Mouse (Mus musculus) C2C12 (cell line): Measurements from ENCODE around the gene Wdr86. TPM values are rescaled to one million over a fixed set of nuclear protein-coding genes. Genes with fewer than 3 reads are reported as not detected.

ENCODE experiments used
- H3K27me3 ChIP-seq: one replicate; pipeline ENCODE4 v1.6.1; 2011; ENCODE audit not compliant: control insufficient read depth, insufficient read depth, insufficient read length
- H3K36me3 ChIP-seq: one replicate; pipeline ENCODE4 v1.6.1; 2011; ENCODE audit not compliant: control insufficient read depth, insufficient read depth
- H3K4me3 ChIP-seq: one replicate; pipeline ENCODE4 v1.5.1; 2011; ENCODE audit warnings: mild to moderate bottlenecking, control low read depth; ENCODE audit not compliant: poor library complexity, insufficient read depth, severe bottlenecking
- H3K79me2 ChIP-seq: one replicate; pipeline ENCODE4 v1.6.1; 2011; ENCODE audit not compliant: control insufficient read depth, insufficient read depth
- H3K79me3 ChIP-seq: one replicate; pipeline ENCODE4 v1.6.1; 2011; ENCODE audit warnings: low read depth, control low read depth
- H3ac ChIP-seq: one replicate; pipeline ENCODE3; 2011; ENCODE audit warnings: low read depth; ENCODE audit not compliant: control insufficient read depth, insufficient read length
- CEBPB ChIP-seq: IDR thresholded peaks from one replicate; pipeline ENCODE4 v1.6.1; 2011; ENCODE audit warnings: low read depth, mild to moderate bottlenecking, control low read depth, moderate library complexity
- CTCF ChIP-seq: IDR thresholded peaks from one replicate; pipeline ENCODE4 v1.5.1; 2011; ENCODE audit not compliant: control insufficient read depth, insufficient read depth, insufficient read length
- FOSL1 ChIP-seq: IDR thresholded peaks from one replicate; pipeline ENCODE4 v1.8.0; 2011; ENCODE audit warnings: mild to moderate bottlenecking, low read length; ENCODE audit not compliant: poor library complexity, insufficient read depth, severe bottlenecking
- MAX ChIP-seq: IDR thresholded peaks from one replicate; pipeline ENCODE4 v1.6.1; 2011; ENCODE audit warnings: mild to moderate bottlenecking, control low read depth
- MYOD1 ChIP-seq: IDR thresholded peaks from one replicate; pipeline ENCODE4 v1.6.1; 2011; ENCODE audit warnings: low read depth; ENCODE audit not compliant: control insufficient read depth, insufficient read length
- MYOG ChIP-seq: IDR thresholded peaks from one replicate; pipeline ENCODE4 v1.6.1; 2011; ENCODE audit not compliant: control insufficient read depth, insufficient read length; ENCODE audit errors: extremely low read depth
- USF1 ChIP-seq: IDR thresholded peaks from one replicate; pipeline ENCODE4 v1.6.1; 2011; ENCODE audit warnings: low read depth, mild to moderate bottlenecking, control low read depth, moderate library complexity
- polyA plus RNA-seq: library from polyadenylated mRNA; unstranded; fragments of >200 nt; fragmentation: generic; extraction: Trizol; gene quantifications from one replicate; pipeline ENCODE4 v1.2.1, GENCODE M21; 2012; ENCODE audit warnings: missing spikeins

The Wdr86 gene
- polyA plus RNA-seq, 1 experiment: not detected

DNA sequence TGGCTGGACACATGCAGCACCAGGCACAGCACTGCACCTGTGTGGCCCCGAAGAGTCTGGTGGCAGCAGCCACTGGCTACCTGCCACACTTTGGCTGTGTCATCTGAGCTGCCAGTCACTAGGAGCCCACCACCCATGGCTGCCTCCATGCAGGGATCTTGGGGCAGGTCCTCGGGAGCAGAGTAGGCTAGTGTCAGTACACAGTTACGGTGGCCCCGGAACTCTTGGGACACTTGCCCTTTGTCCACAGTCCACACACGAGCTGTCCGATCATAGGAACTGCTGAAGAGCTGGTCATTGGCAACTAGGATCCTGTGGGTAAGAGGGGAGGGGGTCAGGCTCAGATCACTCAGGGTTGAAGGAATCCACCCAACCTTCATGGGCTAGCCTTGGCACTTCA lies 12.5 kb downstream of the Wdr86 start:
- H3ac ChIP-seq: no peak overlapping the region
- TF ChIP-seq FOSL1: no peak
- no peak for TF ChIP-seq CEBPB
- TF ChIP-seq MAX: no peak
- TF ChIP-seq CTCF: no peak
- no peak for TF ChIP-seq USF1
- TF ChIP-seq MYOD1: no peak
- no peaks in the 10 kb centered on the region for H3K79me3 ChIP-seq
- H3K4me3 ChIP-seq: no peak overlapping the region
- peaks cover 27% of the 10 kb centered on the region for H3K27me3 ChIP-seq
- H3K36me3 ChIP-seq: no peaks in the 10 kb centered on the region
- no peaks in the 10 kb centered on the region for H3K79me2 ChIP-seq

- no peaks in the 10 kb centered on the region for H3K79me2 ChIP-seq
- H3K79me3 ChIP-seq: no peaks in the 10 kb centered on the region
- H3K27me3 ChIP-seq: peaks cover 13% of the 10 kb centered on the region
- H3K36me3 ChIP-seq: peaks cover 13% of the 10 kb centered on the region
- TF ChIP-seq CTCF (no peak), USF1 (no peak), MYOD1 (no peak), MAX (no peak), MYOG (no peak), CEBPB (no peak), FOSL1 (no peak)
- no peak overlapping the region for H3K4me3 ChIP-seq
- H3ac ChIP-seq: no peak overlapping the region
These were observed 16.5 kb downstream of the Wdr86 start for GRCm38 (mm10) chr5:24713987-24714386.

DNA sequence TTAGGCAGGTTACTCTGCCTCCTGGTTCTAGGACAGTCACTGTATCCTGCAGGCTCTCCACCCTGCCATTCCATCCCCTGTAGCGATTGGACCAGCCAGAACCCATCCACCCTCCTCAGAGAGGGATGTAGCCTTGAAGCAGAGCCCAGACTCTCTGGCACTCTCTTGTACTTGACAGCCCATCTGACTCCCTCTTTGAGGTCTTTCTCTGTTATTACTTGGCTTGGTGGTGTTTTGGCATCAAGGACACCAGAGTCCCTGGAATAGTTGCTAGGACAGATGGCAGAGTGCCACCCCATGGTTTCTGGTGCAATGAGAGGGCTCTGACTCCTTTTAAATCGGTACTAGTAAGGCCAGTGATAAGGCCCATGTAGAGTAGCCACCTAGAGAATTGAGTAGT lies 17.3 kb downstream of the Wdr86 start:
- H3K27me3 ChIP-seq: peaks cover 9% of the 10 kb centered on the region
- TF ChIP-seq CTCF (no peak), MYOG (no peak), USF1 (no peak), FOSL1 (no peak), CEBPB (no peak), MAX (no peak), MYOD1 (no peak)
- no peaks in the 10 kb centered on the region for H3K79me3 ChIP-seq
- no peak overlapping the region for H3ac ChIP-seq
- peaks cover 19% of the 10 kb centered on the region for H3K36me3 ChIP-seq
- H3K79me2 ChIP-seq: no peaks in the 10 kb centered on the region
- H3K4me3 ChIP-seq: no peak overlapping the region

- no peak for TF ChIP-seq MAX
- TF ChIP-seq FOSL1: no peak
- TF ChIP-seq USF1: no peak
- no peak for TF ChIP-seq MYOG
- TF ChIP-seq CTCF: no peak
- no peak overlapping the region for H3K4me3 ChIP-seq
- peaks cover 3% of the 10 kb centered on the region for H3K27me3 ChIP-seq
- H3ac ChIP-seq: no peak overlapping the region
- no peaks in the 10 kb centered on the region for H3K79me3 ChIP-seq
- H3K36me3 ChIP-seq: peaks cover 26% of the 10 kb centered on the region
- H3K79me2 ChIP-seq: no peaks in the 10 kb centered on the region
These were observed 18.9 kb downstream of the Wdr86 start for GRCm38 (mm10) chr5:24711615-24712014.

GRCm38 (mm10) chr5:24709962-24710361 lies 20.6 kb downstream of the Wdr86 start:
- no peaks in the 10 kb centered on the region for H3K27me3 ChIP-seq
- no peaks in the 10 kb centered on the region for H3K79me2 ChIP-seq
- no peak overlapping the region for H3K4me3 ChIP-seq
- H3K36me3 ChIP-seq: peaks cover 41% of the 10 kb centered on the region
- H3K79me3 ChIP-seq: no peaks in the 10 kb centered on the region
- H3ac ChIP-seq: no peak overlapping the region
- TF ChIP-seq USF1 (no peak), MYOG (no peak), CEBPB (no peak), FOSL1 (no peak), CTCF (no peak)

DNA sequence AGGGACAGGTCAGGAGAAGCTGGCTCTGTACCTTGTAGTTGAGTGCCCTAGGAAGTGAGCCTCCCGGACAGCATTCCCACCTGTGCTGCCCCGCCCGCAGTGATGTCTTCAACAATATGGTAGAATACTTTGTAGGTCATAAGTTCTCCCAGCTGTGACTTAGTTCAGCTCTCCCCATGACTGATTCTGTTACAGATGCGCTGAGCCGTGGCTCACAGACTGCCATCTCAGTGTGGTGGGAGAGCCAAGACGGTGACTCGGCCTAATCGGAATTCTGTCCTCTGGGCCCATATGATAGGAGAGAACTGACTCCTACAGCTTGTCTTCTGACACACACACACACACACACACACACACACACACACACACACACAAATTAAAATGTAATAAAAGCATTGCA lies 25.9 kb downstream of the Wdr86 start:
- H3K36me3 ChIP-seq: peaks cover 67% of the 10 kb centered on the region
- no peaks in the 10 kb centered on the region for H3K79me2 ChIP-seq
- no peak overlapping the region for H3K4me3 ChIP-seq
- H3K27me3 ChIP-seq: no peaks in the 10 kb centered on the region
- no peak for TF ChIP-seq MYOG
- TF ChIP-seq MYOD1: no peak
- no peak for TF ChIP-seq USF1
- no peak for TF ChIP-seq MAX
- no peak for TF ChIP-seq CTCF
- TF ChIP-seq CEBPB: no peak
- no peak for TF ChIP-seq FOSL1
- no peak overlapping the region for H3ac ChIP-seq
- no peaks in the 10 kb centered on the region for H3K79me3 ChIP-seq

DNA sequence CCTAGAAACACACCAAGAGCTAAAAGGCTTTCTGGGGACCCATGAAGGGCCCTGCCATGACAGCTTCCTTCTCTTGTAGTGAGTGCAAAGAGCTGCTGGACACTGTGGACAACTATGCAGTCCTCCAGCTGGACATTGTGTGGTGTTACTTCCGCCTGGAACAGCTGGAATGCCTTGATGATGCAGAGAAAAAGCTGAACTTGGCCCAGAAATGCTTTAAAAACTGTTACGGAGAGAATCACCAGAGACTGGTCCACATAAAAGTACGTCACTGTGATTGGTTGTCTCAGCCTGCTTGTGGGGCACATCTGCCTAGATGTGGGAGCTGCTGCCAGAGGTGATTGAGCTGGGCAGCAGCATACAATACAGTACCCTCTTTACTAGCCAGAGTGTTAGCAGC lies 29.3 kb downstream of the Wdr86 start:
- TF ChIP-seq MYOG (no peak), MAX (no peak), CTCF (no peak), MYOD1 (no peak), CEBPB (no peak), FOSL1 (no peak), USF1 (no peak)
- no peaks in the 10 kb centered on the region for H3K79me3 ChIP-seq
- H3K4me3 ChIP-seq: no peak overlapping the region
- no peak overlapping the region for H3ac ChIP-seq
- H3K27me3 ChIP-seq: no peaks in the 10 kb centered on the region
- peaks cover 67% of the 10 kb centered on the region for H3K36me3 ChIP-seq
- H3K79me2 ChIP-seq: no peaks in the 10 kb centered on the region
